ENCODE assay signal across 8 mouse cellular contexts in genomic region chr8:86884489-86885463, GRCm38 (mm10). TPM values are rescaled to one million over a fixed set of nuclear protein-coding genes. Genes with fewer than 3 reads are reported as not detected.
DNase-seq lines count a peak whose midpoint lies in the region; ATAC-seq and TF ChIP-seq lines count a peak whose summit lies in the region.

Gene N4bp1 (minus strand): TSS chr8:86885258.

- peaks cover 0 to 33% of the 10 kb centered on the region in 2 experiments; a peak in 2 of 4 replicates for H3K36me3 ChIP-seq in MEL (ENCODE audit: control insufficient read depth in 1 of 2, insufficient read depth in 2 of 2, low read length in 2 of 2)
- no peaks in the 10 kb centered on the region for H3K36me3 ChIP-seq in forebrain, embryonic 16.5 days (ENCODE audit: control insufficient read depth, insufficient read depth)
- no peaks in the 10 kb centered on the region for H3K36me3 ChIP-seq in neural tube, embryonic 15.5 days

- H3K9ac ChIP-seq in MEL (ENCODE audit: control insufficient read depth, low read depth, low read length, poor library complexity, severe bottlenecking): peak within 1 kb of the TSS; percentile 94
- peak within 1 kb of the TSS; percentile 92 for H3K9ac ChIP-seq in forebrain, embryonic 16.5 days (replicated peaks; ENCODE audit: low read depth, low read length)
- H3K9ac ChIP-seq in neural tube, embryonic 15.5 days (replicated peaks): peak within 1 kb of the TSS; percentile 94

- no peaks in the 10 kb centered on the region for H3K9me3 ChIP-seq in MEL (replicated peaks; ENCODE audit: insufficient read depth, low read length)
- H3K9me3 ChIP-seq in forebrain, embryonic 16.5 days (ENCODE audit: control insufficient read depth, low read length): no peaks in the 10 kb centered on the region
- H3K9me3 ChIP-seq in neural tube, embryonic 15.5 days (replicated peaks): no peaks in the 10 kb centered on the region

- peak in 1 of 2 experiments; percentile 51; a peak in 2 of 4 replicates for TF ChIP-seq EP300 in MEL (IDR thresholded peaks at IDR 0.05; ENCODE audit: low read depth in 1 of 2, low read length in 2 of 2)

- TF ChIP-seq POLR2A in MEL (IDR thresholded peaks at IDR 0.05; ENCODE audit: control insufficient read depth in 1 of 2, insufficient read depth in 1 of 2, low read depth in 1 of 2, low read length in 2 of 2, poor library complexity in 1 of 2): no peak
- peak; percentile 41; the same call in 1 of the 2 replicates for TF ChIP-seq POLR2A in lung, adult 2 months (IDR thresholded peaks at IDR 0.05; ENCODE audit: borderline replicate concordance, extremely low read depth, low read depth, low read length)

- intact Hi-C loops in heart, postnatal 36 days (cut with DNase I): loop anchor here (5.0 kb wide), 1 partner anchor 97 kb away; no protein-coding TSS in a partner anchor

- no peaks in the 10 kb centered on the region for H3K27me3 ChIP-seq in MEL (ENCODE audit: control insufficient read depth in 1 of 2, insufficient read depth in 2 of 2, low read length in 2 of 2)
- peaks cover 2% of the 10 kb centered on the region; the same call in 1 of the 2 replicates for H3K27me3 ChIP-seq in forebrain, embryonic 16.5 days (replicated peaks; ENCODE audit: control insufficient read depth, insufficient read depth, low read length)
- H3K27me3 ChIP-seq in neural tube, embryonic 15.5 days (replicated peaks): no peaks in the 10 kb centered on the region

- peaks cover 44% of the 10 kb centered on the region for H3K79me2 ChIP-seq in MEL (ENCODE audit: control insufficient read depth, insufficient read depth, low read length, poor library complexity)

- under 1% methylated on average over 116 of the region's 119 CpGs for WGBS in forebrain, embryonic 16.5 days
- under 1% methylated on average over 112 of the region's 119 CpGs for WGBS in lung, adult 2 months
- WGBS in neural tube, embryonic 15.5 days: under 1% methylated on average over 96 of the region's 119 CpGs

- ATAC-seq in forebrain, embryonic 16.5 days: peak; percentile 98
- peak; percentile 96 for ATAC-seq in neural tube, embryonic 15.5 days (ENCODE audit: low FRiP score)

- peak within 1 kb of the TSS; percentile 79 for H3K4me2 ChIP-seq in forebrain, embryonic 16.5 days (ENCODE audit: low read length)
- H3K4me2 ChIP-seq in neural tube, embryonic 15.5 days: peak within 1 kb of the TSS; percentile 85

- peak; percentile 94 for DNase-seq in MEL (ENCODE audit: low read depth, low spot score)
- peak; percentile 96 for DNase-seq in cerebellum, adult 18-20 months
- DNase-seq in heart, postnatal 36 days: peak; percentile 89 to 91
- DNase-seq in layer of hippocampus, adult 2 months (ENCODE audit: low spot score in 2 of 2): peak; percentile 91 to 94
- peak; percentile 85 for DNase-seq in lung, adult 2 months
- DNase-seq in testis, postnatal 10 days (ENCODE audit: low spot score): peak; percentile 93

- H3K27ac ChIP-seq in MEL (ENCODE audit: control insufficient read depth, low read depth, low read length): peak within 1 kb of the TSS; percentile 72
- peak within 1 kb of the TSS; percentile 91 for H3K27ac ChIP-seq in forebrain, embryonic 16.5 days (ENCODE audit: low read length)
- H3K27ac ChIP-seq in layer of hippocampus, adult 2 months: peak within 1 kb of the TSS; percentile 96
- peak within 1 kb of the TSS; percentile 96 for H3K27ac ChIP-seq in neural tube, embryonic 15.5 days (replicated peaks)

- H3K4me1 ChIP-seq in MEL (ENCODE audit: control insufficient read depth in 1 of 2, insufficient read depth in 2 of 2, low read length in 2 of 2): peaks cover 2 to 34% of the 10 kb centered on the region in 2 experiments; a peak in 3 of 4 replicates
- peaks cover 28% of the 10 kb centered on the region for H3K4me1 ChIP-seq in forebrain, embryonic 16.5 days (replicated peaks; ENCODE audit: control insufficient read depth, insufficient read depth, low read length)
- peaks cover 18% of the 10 kb centered on the region for H3K4me1 ChIP-seq in lung, adult 2 months (ENCODE audit: control insufficient read depth, insufficient read depth, low read length)
- H3K4me1 ChIP-seq in neural tube, embryonic 15.5 days: peaks cover 30% of the 10 kb centered on the region

- no peak for TF ChIP-seq CTCF in MEL (IDR thresholded peaks at IDR 0.05 in 2 of 3, conservative IDR thresholded peaks at IDR 0.05 in 1 of 3; ENCODE audit: control insufficient read depth in 1 of 3, insufficient read depth in 1 of 3, low read depth in 2 of 3, low read length in 3 of 3, poor library complexity in 1 of 3, severe bottlenecking in 1 of 3)
- TF ChIP-seq CTCF in layer of hippocampus, adult 2 months (conservative IDR thresholded peaks at IDR 0.05): no peak
- TF ChIP-seq CTCF in lung, adult 2 months (IDR thresholded peaks at IDR 0.05; ENCODE audit: insufficient read depth, low read length): no peak

- TF ChIP-seq RAD21 in MEL (IDR thresholded peaks at IDR 0.05; ENCODE audit: low read depth, low read length): no peak

- peak within 1 kb of the TSS; percentile 71 to 76 for H3K4me3 ChIP-seq in MEL (ENCODE audit: control insufficient read depth in 1 of 2, insufficient read depth in 1 of 2, low read depth in 2 of 2, low read length in 2 of 2)
- peak within 1 kb of the TSS; percentile 94 for H3K4me3 ChIP-seq in forebrain, embryonic 16.5 days (replicated peaks; ENCODE audit: low read length)
- peak within 1 kb of the TSS; percentile 90 for H3K4me3 ChIP-seq in layer of hippocampus, adult 2 months
- peak within 1 kb of the TSS; percentile 97 for H3K4me3 ChIP-seq in lung, adult 2 months (replicated peaks; ENCODE audit: extremely low read depth, low read depth, low read length)
- peak within 1 kb of the TSS; percentile 89 for H3K4me3 ChIP-seq in neural tube, embryonic 15.5 days (replicated peaks)

TF ChIP-seq in MEL, 35 proteins besides CTCF, POLR2A, EP300 and RAD21 (continues in another document):
- 0 out of 2 replicates have a peak, but pooled peaks have one; percentile 33 for TF ChIP-seq MYB (IDR thresholded peaks at IDR 0.05; ENCODE audit: low read depth, low read length)
- TF ChIP-seq UBTF (IDR thresholded peaks at IDR 0.05; ENCODE audit: borderline replicate concordance, insufficient read depth, low read depth, low read length): 0 out of 2 replicates have a peak, but pooled peaks have one; percentile 75
- no peak for TF ChIP-seq SMC3 (IDR thresholded peaks at IDR 0.05; ENCODE audit: low read depth, low read length)
- TF ChIP-seq ZC3H11A (IDR thresholded peaks at IDR 0.05; ENCODE audit: low read depth, low read length): no peak
- TF ChIP-seq MYC (IDR thresholded peaks at IDR 0.05; ENCODE audit: low read depth, low read length): peak; percentile 64; the same call in 1 of the 2 replicates
- TF ChIP-seq NELFE (IDR thresholded peaks at IDR 0.05; ENCODE audit: low read depth, low read length): peak; percentile 44; the same call in 1 of the 2 replicates
- TF ChIP-seq MAZ (IDR thresholded peaks at IDR 0.05; ENCODE audit: low read depth, low read length): no peak
- TF ChIP-seq POLR2AphosphoS2 (IDR thresholded peaks at IDR 0.05; ENCODE audit: low read length): no peak
- 0 out of 2 replicates have a peak, but pooled peaks have one; percentile 56 for TF ChIP-seq CHD1 (IDR thresholded peaks at IDR 0.05; ENCODE audit: low read depth, low read length)
- TF ChIP-seq MAX (IDR thresholded peaks at IDR 0.05; ENCODE audit: low read length): 0 out of 2 replicates have a peak, but pooled peaks have one; percentile 24
- peak; percentile 86 for TF ChIP-seq NRF1 (IDR thresholded peaks at IDR 0.05; ENCODE audit: insufficient read depth, low read depth, low read length, poor library complexity, severe bottlenecking)
- peak; percentile 85 for TF ChIP-seq SIN3A (IDR thresholded peaks at IDR 0.05; ENCODE audit: low read length)
- peak; percentile 51; the same call in 1 of the 2 replicates for TF ChIP-seq TCF12 (IDR thresholded peaks at IDR 0.05; ENCODE audit: low read depth, low read length)
- 0 out of 2 replicates have a peak, but pooled peaks have one; percentile 52 for TF ChIP-seq ZMIZ1 (IDR thresholded peaks at IDR 0.05; ENCODE audit: low read depth, low read length)
- TF ChIP-seq BHLHE40 (IDR thresholded peaks at IDR 0.05; ENCODE audit: borderline replicate concordance, low read depth, low read length): no peak
- no peak for TF ChIP-seq MEF2A (IDR thresholded peaks at IDR 0.05; ENCODE audit: extremely low read depth, insufficient replicate concordance, low read depth, low read length, poor library complexity, severe bottlenecking)
- TF ChIP-seq ETS1 (IDR thresholded peaks at IDR 0.05; ENCODE audit: low read depth, low read length): peak; percentile 52; the same call in 1 of the 2 replicates
- TF ChIP-seq TBP (IDR thresholded peaks at IDR 0.05; ENCODE audit: low read depth, low read length): peak; percentile 36; the same call in 1 of the 2 replicates
- no peak for TF ChIP-seq E2F4 (IDR thresholded peaks at IDR 0.05; ENCODE audit: borderline replicate concordance, low read depth, low read length)
- no peak for TF ChIP-seq MAFK (IDR thresholded peaks at IDR 0.05; ENCODE audit: borderline replicate concordance, low read depth, low read length)
- TF ChIP-seq RCOR1 (IDR thresholded peaks at IDR 0.05; ENCODE audit: low read depth, low read length): peak; percentile 90
- no peak for TF ChIP-seq USF2 (IDR thresholded peaks at IDR 0.05; ENCODE audit: borderline replicate concordance in 1 of 2, insufficient read depth in 1 of 2, low read depth in 1 of 2, low read length in 2 of 2)
- TF ChIP-seq GATA1 (IDR thresholded peaks at IDR 0.05; ENCODE audit: low read depth, low read length): peak; percentile 24; the same call in 1 of the 2 replicates
- TF ChIP-seq ZNF384 (IDR thresholded peaks at IDR 0.05; ENCODE audit: low read depth, low read length): no peak
- TF ChIP-seq ZKSCAN1 (IDR thresholded peaks at IDR 0.05; ENCODE audit: low read depth, low read length): no peak
- peak; percentile 98 for TF ChIP-seq HCFC1 (IDR thresholded peaks at IDR 0.05; ENCODE audit: low read depth, low read length)
- TF ChIP-seq TAL1 (IDR thresholded peaks at IDR 0.05; ENCODE audit: low read length): no peak
- peak; percentile 80; the same call in 1 of the 2 replicates for TF ChIP-seq KAT2A (conservative IDR thresholded peaks at IDR 0.05; ENCODE audit: low read depth, low read length)

RNA-seq across cellular contexts. Expression of gene N4bp1, which starts in this region (rescaled TPM):
- total RNA-seq in MEL (2012; rRNA removed): 13.4 and 14.0 TPM in 2 replicates
- 10 to 100 TPM in 1 of 2 experiments, not detected in 1; 24.0 TPM for polyA plus RNA-seq in MEL (2012; ENCODE audit: insufficient read depth in 1 of 2, insufficient read length in 2 of 2, low read depth in 1 of 2, low replicate concordance in 2 of 2, missing spikeins in 1 of 2)
- polyA plus RNA-seq in forebrain, embryonic 16.5 days (2015; fragmentation: Nextera tagmentation; extraction: Ambion mirVana): 9.6 and 10.3 TPM in 2 replicates
- total RNA-seq in heart, postnatal 36 days (2021): 10 to 100 TPM; 16.9 to 17.5 TPM
- total RNA-seq in layer of hippocampus, adult 2 months (2021): 10 to 100 TPM; 39.8 to 42.2 TPM
- polyA plus RNA-seq in lung, adult 2 months (2012; rRNA removed): 13.5 and 18.9 TPM in 2 replicates
- 8.7 and 8.9 TPM in 2 replicates for polyA plus RNA-seq in neural tube, embryonic 15.5 days (2015; fragmentation: Nextera tagmentation; extraction: Ambion mirVana)

Comparison
In these comparisons a context has a peak if more than half of its experiments do, and no peak if none do; other contexts are left out.
1. Peak in every context shown above with its lines: DNase-seq, ATAC-seq, H3K4me3 ChIP-seq and H3K27ac ChIP-seq.